Comparison of ENCODE assay signal across 8 mouse cellular contexts in the genomic region with DNA sequence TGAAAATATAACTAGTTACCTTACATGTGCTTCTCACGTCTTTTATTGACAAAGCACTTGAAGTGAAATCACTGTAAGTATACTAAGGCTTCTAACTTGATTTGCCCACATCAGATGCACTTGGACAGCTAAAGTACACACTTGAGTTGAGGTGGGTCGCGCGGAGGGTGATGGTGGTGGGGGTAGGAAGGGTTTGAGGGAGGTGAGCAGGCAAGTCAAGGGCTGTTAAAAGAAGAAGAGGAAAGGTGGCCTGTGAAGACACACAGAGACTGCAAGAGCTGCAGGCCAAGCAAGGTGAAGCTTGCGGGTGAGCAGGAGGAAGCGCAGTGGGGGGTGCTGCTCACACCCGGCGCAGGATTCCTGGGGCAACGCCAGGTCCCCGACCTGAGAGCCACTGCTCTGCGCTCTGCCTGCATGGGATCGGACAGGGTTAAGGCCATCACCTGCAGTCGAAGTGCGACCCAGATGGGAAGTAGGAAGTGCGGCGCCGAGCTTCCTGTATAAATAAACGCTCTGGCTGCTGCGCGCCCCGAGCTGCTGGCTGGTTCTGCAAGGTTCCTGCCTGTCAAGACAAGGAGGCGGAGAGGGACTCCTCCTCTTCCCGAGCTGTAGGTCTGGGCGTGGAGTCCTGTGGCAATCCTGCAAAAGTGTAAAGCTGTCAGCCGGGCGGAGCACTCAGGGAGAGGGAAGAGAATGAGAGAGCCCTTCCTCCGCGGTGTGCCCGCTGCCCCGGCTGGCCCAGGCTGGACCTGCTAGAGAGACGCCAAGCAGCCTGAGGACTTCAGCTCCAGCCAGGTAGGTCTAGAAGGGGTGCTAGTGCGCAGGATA.
A peak's percentile ranks its signal among the peaks of the same experiment; 100 is the strongest.
DNase-seq lines count a peak whose midpoint lies in the region; ATAC-seq and TF ChIP-seq lines count a peak whose summit lies in the region.

No protein-coding gene starts in this region.

- H3K9ac ChIP-seq in forebrain, postnatal 0 days, result peak overlapping the region; percentile 40

- no peaks in the 10 kb centered on the region for H3K9me3 ChIP-seq in forebrain, postnatal 0 days (ENCODE audit: low read length)

- H3K27me3 ChIP-seq in C2C12 (ENCODE audit: control insufficient read depth, insufficient read depth, insufficient read length), result peaks cover 24% of the 10 kb centered on the region
- H3K27me3 ChIP-seq in forebrain, postnatal 0 days (ENCODE audit: insufficient read depth, low read length), result peaks cover 18% of the 10 kb centered on the region; the same call in 1 of the 2 replicates
- H3K27me3 ChIP-seq in thymus, adult 2 months (ENCODE audit: control insufficient read depth, insufficient read depth, low read length), result peaks cover 7% of the 10 kb centered on the region

- H3K27ac ChIP-seq in forebrain, postnatal 0 days (ENCODE audit: low read depth, low read length), result no peak overlapping the region; the same call in 1 of the 2 replicates
- peak overlapping the region; percentile 88 for H3K27ac ChIP-seq in layer of hippocampus, adult 2 months
- no peak overlapping the region for H3K27ac ChIP-seq in thymus, adult 2 months (ENCODE audit: control insufficient read depth, insufficient read depth, low read length)

- H3K79me3 ChIP-seq in C2C12 (ENCODE audit: low read depth), result no peaks in the 10 kb centered on the region

- peak; percentile 72 for DNase-seq in cerebellum, adult 11 months
- peak; percentile 50 for DNase-seq in forebrain, postnatal 0 days
- peak; percentile 71 to 80 for DNase-seq in heart, postnatal 36 days
- DNase-seq in layer of hippocampus, adult 2 months (ENCODE audit: low spot score in 2 of 2), result peak; percentile 37 to 44
- DNase-seq in lung, adult 2 months, result peak; percentile 85
- DNase-seq in thymus, adult 2 months, result peak; percentile 5

- TF ChIP-seq POLR2A in lung, adult 2 months (IDR thresholded peaks at IDR 0.05; ENCODE audit: borderline replicate concordance, extremely low read depth, low read depth, low read length), result peak; percentile 89; the same call in 1 of the 2 replicates
- TF ChIP-seq POLR2A in thymus, adult 2 months (IDR thresholded peaks at IDR 0.05; ENCODE audit: control insufficient read depth, extremely low read depth, insufficient read depth, low read length, poor library complexity), result no peak

- H3ac ChIP-seq in C2C12 (ENCODE audit: control insufficient read depth, insufficient read length, low read depth), result peak overlapping the region; percentile 74

- WGBS in forebrain, postnatal 0 days, result 9% methylated on average over 32 of the region's 32 CpGs
- WGBS in lung, adult 2 months, result 5% methylated on average over 32 of the region's 32 CpGs
- WGBS in thymus, adult 2 months, result 12% methylated on average over 32 of the region's 32 CpGs

- no peaks in the 10 kb centered on the region for H3K79me2 ChIP-seq in C2C12 (ENCODE audit: control insufficient read depth, insufficient read depth)

- intact Hi-C loops in heart, postnatal 36 days (cut with DNase I), result loop anchor here (2.0 to 5.0 kb wide), 2 partner anchors 43 to 49 kb away; no protein-coding TSS in a partner anchor

- peak; percentile 47; the same call in 1 of the 2 replicates for ATAC-seq in forebrain, postnatal 0 days
- ATAC-seq in neutrophil, adult 5-6 weeks (ENCODE audit: extremely low read depth, insufficient number of reproducible peaks, low FRiP score, poor library complexity, severe bottlenecking), result peak; percentile 46; the same call in 1 of the 2 replicates

- peak overlapping the region; percentile 15 for H3K4me3 ChIP-seq in C2C12 (ENCODE audit: insufficient read depth, poor library complexity, severe bottlenecking)
- peak overlapping the region; percentile 51 for H3K4me3 ChIP-seq in forebrain, postnatal 0 days (ENCODE audit: low read depth, low read length)
- peak overlapping the region; percentile 74 for H3K4me3 ChIP-seq in layer of hippocampus, adult 2 months
- peak overlapping the region; percentile 89 for H3K4me3 ChIP-seq in lung, adult 2 months (replicated peaks; ENCODE audit: extremely low read depth, low read depth, low read length)
- peak overlapping the region; percentile 33 for H3K4me3 ChIP-seq in thymus, adult 2 months (ENCODE audit: control insufficient read depth, insufficient read depth, low read length)

- TF ChIP-seq CTCF in C2C12 (IDR thresholded peaks at IDR 0.05; ENCODE audit: control insufficient read depth, insufficient read depth, insufficient read length), result no peak
- no peak for TF ChIP-seq CTCF in forebrain, postnatal 0 days (IDR thresholded peaks at IDR 0.05; ENCODE audit: low read depth)
- no peak for TF ChIP-seq CTCF in layer of hippocampus, adult 2 months (conservative IDR thresholded peaks at IDR 0.05)
- no peak for TF ChIP-seq CTCF in lung, adult 2 months (IDR thresholded peaks at IDR 0.05; ENCODE audit: insufficient read depth, low read length)
- no peak for TF ChIP-seq CTCF in thymus, adult 2 months (IDR thresholded peaks at IDR 0.05; ENCODE audit: borderline replicate concordance, control insufficient read depth, extremely low read depth, insufficient read depth, low read length, poor library complexity)

- peak overlapping the region; percentile 94 for H3K4me2 ChIP-seq in forebrain, postnatal 0 days (ENCODE audit: low read depth)

- H3K4me1 ChIP-seq in forebrain, postnatal 0 days (ENCODE audit: insufficient read depth), result no peaks in the 10 kb centered on the region; the same call in 1 of the 2 replicates
- H3K4me1 ChIP-seq in lung, adult 2 months (ENCODE audit: control insufficient read depth, insufficient read depth, low read length), result peaks cover 3% of the 10 kb centered on the region; the same call in 1 of the 2 replicates
- H3K4me1 ChIP-seq in thymus, adult 2 months (replicated peaks; ENCODE audit: control insufficient read depth, insufficient read depth, low read length), result no peaks in the 10 kb centered on the region

- no peaks in the 10 kb centered on the region for H3K36me3 ChIP-seq in C2C12 (ENCODE audit: control insufficient read depth, insufficient read depth)
- no peaks in the 10 kb centered on the region for H3K36me3 ChIP-seq in forebrain, postnatal 0 days (ENCODE audit: insufficient read depth)
- no peaks in the 10 kb centered on the region for H3K36me3 ChIP-seq in thymus, adult 2 months (ENCODE audit: control insufficient read depth, insufficient read depth, low read length)

TF ChIP-seq in C2C12, 6 proteins besides CTCF, POLR2A, EP300 and RAD21:
- TF ChIP-seq MAX (IDR thresholded peaks at IDR 0.05) (no peak), MYOD1 (IDR thresholded peaks at IDR 0.05; ENCODE audit: control insufficient read depth, insufficient read length, low read depth) (no peak), USF1 (IDR thresholded peaks at IDR 0.05; ENCODE audit: low read depth) (no peak), MYOG (IDR thresholded peaks at IDR 0.05; ENCODE audit: control insufficient read depth, extremely low read depth, insufficient read length) (no peak), FOSL1 (IDR thresholded peaks at IDR 0.05; ENCODE audit: insufficient read depth, low read length, poor library complexity, severe bottlenecking) (no peak), CEBPB (IDR thresholded peaks at IDR 0.05; ENCODE audit: low read depth) (no peak)
TF ChIP-seq in C2C12: peak in this region for 0.

Comparison
In these comparisons a context has a peak if more than half of its experiments do, and no peak if none do; other contexts are left out.
1. H3K4me3 ChIP-seq: peak in every context shown above with its lines; median percentile 89 in lung, adult 2 months; 74 in layer of hippocampus, adult 2 months; 51 in forebrain, postnatal 0 days; 33 in thymus, adult 2 months; 15 in C2C12.
2. DNase-seq: peak in every context shown above with its lines; median percentile 85 in lung, adult 2 months; 76 in heart, postnatal 36 days; 72 in cerebellum, adult 11 months; 50 in forebrain, postnatal 0 days; 40 in layer of hippocampus, adult 2 months; 5 in thymus, adult 2 months.